Mouse (Mus musculus): ENCODE measurements around the gene Ccer1. TPM values are rescaled to one million over a fixed set of nuclear protein-coding genes. Genes with fewer than 3 reads are reported as not detected.

Ccer1 gene
- total RNA-seq, 2 experiments from 2014 or later = not detected

Other genes starting within 250 kb of the Ccer1 start
- 100 to 1,000 TPM; 239 to 377 TPM for gene Dcn, start 213.4 kb upstream of the Ccer1 start, total RNA-seq (2021)
- gene Lum, start 127.9 kb upstream of the Ccer1 start, total RNA-seq (2021) = 10 to 100 TPM; 19.0 to 19.7 TPM
- 1 to 10 TPM in 1 of 2 experiments, under 1 TPM in 1; 0.98 to 5.8 TPM for gene Kera, start 86.2 kb upstream of the Ccer1 start, total RNA-seq (2021)
- not detected for gene Epyc, start 49.0 kb upstream of the Ccer1 start, total RNA-seq (2021)
- not detected for gene C030005K15Rik, start 33.7 kb downstream of the Ccer1 start, total RNA-seq (2021)